In genomic region chr1:38565295-38565777, GRCm38 (mm10) we compare ENCODE assay signal across 13 mouse cellular contexts.
A peak's percentile ranks its signal among the peaks of the same experiment; 100 is the strongest.
DNase-seq lines count a peak whose midpoint lies in the region; ATAC-seq lines count a peak whose summit lies in the region.
"Had no signal": no experiment of that assay in that cellular context is flagged by ENCODE, and none has a peak within 500 bp of the region (broad histone marks: within the 10 kb centered on the region; RNA-seq: fewer than 3 reads in every experiment).

No protein-coding gene starts in this region.

- H3K9ac ChIP-seq in forebrain, embryonic 14.5 days (ENCODE audit: low read length), result no peak overlapping the region
- peak overlapping the region; percentile 33; the same call in 1 of the 2 replicates for H3K9ac ChIP-seq in neural tube, embryonic 15.5 days (replicated peaks)
- H3K9ac ChIP-seq: heart, embryonic 13.5 days; liver, embryonic 13.5 days had no signal

- no peaks in the 10 kb centered on the region for H3K36me3 ChIP-seq in forebrain, embryonic 14.5 days (ENCODE audit: control insufficient read depth, insufficient read depth, low read length)
- H3K36me3 ChIP-seq in limb, embryonic 10.5 days, result peaks cover 28% of the 10 kb centered on the region
- no peaks in the 10 kb centered on the region for H3K36me3 ChIP-seq in neural tube, embryonic 15.5 days
- H3K36me3 ChIP-seq: heart, embryonic 13.5 days; liver, embryonic 13.5 days had no signal

- no peaks in the 10 kb centered on the region for H3K9me3 ChIP-seq in forebrain, embryonic 14.5 days (replicated peaks; ENCODE audit: control insufficient read depth, low read length)
- H3K9me3 ChIP-seq in limb, embryonic 10.5 days (replicated peaks), result no peaks in the 10 kb centered on the region
- H3K9me3 ChIP-seq in neural tube, embryonic 15.5 days (replicated peaks), result no peaks in the 10 kb centered on the region
- H3K9me3 ChIP-seq: heart, embryonic 13.5 days; liver, embryonic 13.5 days had no signal

- peaks cover 40% of the 10 kb centered on the region for H3K4me1 ChIP-seq in forebrain, embryonic 14.5 days (ENCODE audit: control insufficient read depth, insufficient read depth, low read length)
- peaks cover 65% of the 10 kb centered on the region for H3K4me1 ChIP-seq in limb, embryonic 10.5 days
- H3K4me1 ChIP-seq in neural tube, embryonic 15.5 days, result peaks cover 67% of the 10 kb centered on the region

- H3K27me3 ChIP-seq in forebrain, embryonic 14.5 days (replicated peaks; ENCODE audit: control insufficient read depth, insufficient read depth, low read length), result no peaks in the 10 kb centered on the region
- no peaks in the 10 kb centered on the region for H3K27me3 ChIP-seq in limb, embryonic 10.5 days (ENCODE audit: low read depth, poor library complexity, severe bottlenecking)
- no peaks in the 10 kb centered on the region for H3K27me3 ChIP-seq in neural tube, embryonic 15.5 days (replicated peaks)
- H3K27me3 ChIP-seq: CH12.LX; heart, embryonic 13.5 days; liver, embryonic 13.5 days had no signal

- peak; percentile 49 for DNase-seq in retina, postnatal 1 day
- DNase-seq in retina, embryonic 14.5 days (ENCODE audit: low spot score), result no peak
- peak; percentile 74 for DNase-seq in forebrain, embryonic 14.5 days (ENCODE audit: low spot score)
- no peak for DNase-seq in limb, embryonic 10.5 days (ENCODE audit: low spot score)
- no peak for DNase-seq in ovary, postnatal 36 days (ENCODE audit: low spot score)
- no peak for DNase-seq in thymus, postnatal 14 days
- DNase-seq: adrenal gland, postnatal 25 days; cerebellum, adult 18-20 months; liver, embryonic 13.5 days had no signal

- WGBS in forebrain, embryonic 14.5 days, result 32% methylated on average over 7 of the region's 7 CpGs
- WGBS in limb, embryonic 10.5 days, result 59% methylated on average over 7 of the region's 7 CpGs
- 19% methylated on average over 7 of the region's 7 CpGs for WGBS in neural tube, embryonic 15.5 days

- no peak overlapping the region for H3K4me2 ChIP-seq in forebrain, embryonic 14.5 days (ENCODE audit: low read length)
- no peak overlapping the region; the same call in 1 of the 2 replicates for H3K4me2 ChIP-seq in neural tube, embryonic 15.5 days
- H3K4me2 ChIP-seq: heart, embryonic 13.5 days; liver, embryonic 13.5 days had no signal

- peak; percentile 67 for ATAC-seq in forebrain, embryonic 14.5 days
- peak; percentile 23; the same call in 1 of the 2 replicates for ATAC-seq in neural tube, embryonic 15.5 days (ENCODE audit: low FRiP score)

- H3K4me3 ChIP-seq in forebrain, embryonic 14.5 days (ENCODE audit: low read depth, low read length), result no peak overlapping the region
- no peak overlapping the region for H3K4me3 ChIP-seq in limb, embryonic 10.5 days
- H3K4me3 ChIP-seq in neural tube, embryonic 15.5 days (replicated peaks), result no peak overlapping the region
- H3K4me3 ChIP-seq: heart, embryonic 13.5 days; liver, embryonic 13.5 days had no signal

- H3K27ac ChIP-seq in forebrain, embryonic 14.5 days (ENCODE audit: low read depth, low read length), result peak overlapping the region; percentile 76
- 0 out of 2 replicates have a peak overlapping the region, but pooled peaks have one; percentile 34 for H3K27ac ChIP-seq in limb, embryonic 10.5 days
- peak overlapping the region; percentile 80 for H3K27ac ChIP-seq in neural tube, embryonic 15.5 days (replicated peaks)
- H3K27ac ChIP-seq: liver, embryonic 13.5 days; macrophage had no signal

Comparison
In these comparisons a context has a peak if more than half of its experiments do, and no peak if none do; other contexts are left out.
1. DNase-seq: peak in retina, postnatal 1 day (single experiment) and forebrain, embryonic 14.5 days (single experiment); none in retina, embryonic 14.5 days (single experiment), limb, embryonic 10.5 days (single experiment), ovary, postnatal 36 days (single experiment) and thymus, postnatal 14 days (single experiment).
2. Peak in every context shown above with its lines, with median percentiles within 50 percentile points of each other: H3K27ac ChIP-seq.